Mouse (Mus musculus) gastrocnemius, adult 2 months (tissue): ENCODE data around the gene Vmn1r35. TPM values are rescaled to one million over a fixed set of nuclear protein-coding genes. Genes with fewer than 3 reads are reported as not detected.
"Not testable (repeated sequence)": the region's sequence is repeated elsewhere in the genome, so short reads cannot be mapped to it uniquely, and the experiment has no call there.

Experiments used
- DNase-seq: peaks from one replicate; pipeline ENCODE4 v3.0.0; 2022
- H3K27ac ChIP-seq: fragments of 200-600 bp; 2 replicates; pipeline ENCODE4 v1.8.1; 2022; ENCODE audit warnings: mild to moderate bottlenecking
- H3K4me3 ChIP-seq: fragments of 200-600 bp; 2 replicates; pipeline ENCODE4 v1.8.1; 2022; ENCODE audit warnings: mild to moderate bottlenecking, moderate library complexity
- CTCF ChIP-seq: fragments of 200-600 bp; IDR thresholded peaks from 2 replicates; pipeline ENCODE4 v1.8.1; 2022; ENCODE audit warnings: antibody characterized with exemption, mild to moderate bottlenecking, moderate library complexity
- intact Hi-C: fragments of 180-260 bp; cut with DNase I; formaldehyde crosslinking; loops from one replicate; pipeline ENCODE4 v1.15.1; 2025
- long read RNA-seq, 2 experiments: library from polyadenylated mRNA; stranded (forward); transcript quantifications; one replicate each; pipeline ENCODE4 v2.0.0; 2021
- total RNA-seq, 2 experiments: library from RNA; stranded (reverse); gene quantifications; 2 replicates each; pipeline ENCODE4 v1.2.3; 2021

Gene Vmn1r35
- total RNA-seq: not detected
- long read RNA-seq, experiment 1: 0 reads
- long read RNA-seq, experiment 2: 0 reads

DNA sequence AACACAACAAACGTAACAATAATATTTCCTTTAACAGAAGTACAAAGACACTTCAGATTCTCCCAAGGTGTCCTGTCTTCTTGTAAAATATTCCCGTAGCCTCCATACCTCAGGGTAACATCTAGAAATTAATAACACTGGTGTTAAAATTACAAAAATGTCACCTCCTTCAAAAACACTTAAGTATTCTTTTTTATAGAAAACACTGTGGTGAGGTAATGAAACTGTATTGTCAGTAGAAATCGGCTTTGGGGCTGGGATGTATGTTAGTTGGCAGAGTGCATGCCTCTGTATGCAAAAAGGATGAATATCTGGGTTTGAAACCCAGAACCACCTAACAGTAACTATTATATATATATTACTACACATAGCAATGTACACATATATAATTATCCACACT lies at the start of gene Vmn1r35:
Gene Vmn1r35, minus strand, starts transcription at position 101 of the 400 bp plus-strand sequence.
- no peak for DNase-seq
- no peak within 1 kb of the TSS for H3K27ac ChIP-seq
- no peak within 1 kb of the TSS for H3K4me3 ChIP-seq
- TF ChIP-seq CTCF: no peak
- intact Hi-C loops: no loop called here

DNA sequence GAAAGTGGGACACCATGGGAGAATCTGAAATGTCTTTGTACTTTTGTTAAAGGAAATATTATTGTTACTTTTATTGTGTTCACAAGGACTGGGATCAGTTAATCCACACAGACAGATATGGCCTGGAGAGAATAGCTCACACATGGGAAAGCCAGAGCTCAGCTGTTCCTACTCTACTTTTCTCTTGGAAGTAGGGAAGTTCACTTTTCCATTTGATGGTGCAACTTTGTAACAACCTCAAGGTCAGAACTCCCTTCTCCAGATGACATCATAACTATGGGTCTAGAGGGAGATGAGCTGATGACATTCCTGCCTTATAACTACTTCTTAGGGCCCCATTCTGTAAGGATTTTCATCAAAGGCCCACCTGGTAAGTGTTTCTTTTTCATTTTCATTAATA lies 43.4 kb upstream of the Vmn1r35 start, which contains the start of gene Vmn1r37:
Gene Vmn1r37, plus strand, starts transcription at position 301 of the 400 bp plus-strand sequence.
- H3K4me3 ChIP-seq, H3K27ac ChIP-seq, DNase-seq, intact Hi-C loops: not testable (repeated sequence)

DNA sequence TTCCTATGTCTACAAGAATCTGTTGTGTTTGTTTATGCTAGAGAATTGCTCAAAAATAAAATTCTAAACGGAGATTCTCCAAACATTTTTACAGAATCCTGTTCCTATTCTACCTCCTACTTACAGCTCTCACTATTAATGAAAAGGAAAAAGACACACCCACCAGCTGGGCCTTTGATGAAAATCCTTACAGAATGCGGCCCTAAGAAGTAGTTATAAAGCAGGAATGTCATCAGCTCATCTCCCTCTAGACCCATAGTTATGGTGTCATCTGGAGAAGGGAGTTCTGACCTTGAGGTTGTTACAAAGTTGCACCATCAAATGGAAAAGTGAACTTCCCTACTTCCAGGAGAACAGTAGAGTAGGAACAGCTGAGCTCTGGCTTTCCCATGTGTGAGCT lies 33.4 kb upstream of the Vmn1r35 start, which contains the start of gene Vmn1r36:
Gene Vmn1r36, minus strand, starts transcription at position 101 of the 400 bp plus-strand sequence.
- DNase-seq, H3K4me3 ChIP-seq, intact Hi-C loops, H3K27ac ChIP-seq: not testable (repeated sequence)

DNA sequence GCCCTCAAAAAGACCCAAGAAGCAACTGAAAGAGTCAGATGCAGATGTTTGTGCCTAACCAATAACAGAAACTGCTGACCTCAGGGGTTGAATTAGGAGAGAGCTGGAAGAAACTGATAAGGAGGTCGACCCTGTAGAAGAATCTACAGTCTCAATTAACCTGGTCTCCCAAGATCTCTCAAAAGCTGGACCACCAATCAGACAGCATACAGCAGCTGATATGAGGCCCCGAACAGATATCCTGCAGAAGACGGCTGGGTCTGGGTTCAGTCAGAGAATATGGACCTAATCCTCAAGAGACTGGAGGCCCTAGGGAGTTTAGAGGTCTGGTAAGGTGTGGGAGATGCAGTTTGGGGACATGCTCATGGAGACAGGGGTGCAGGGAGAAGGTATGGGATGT lies 28.1 kb upstream of the Vmn1r35 start:
- no peak overlapping the region for H3K4me3 ChIP-seq
- no peak for TF ChIP-seq CTCF
- H3K27ac ChIP-seq: no peak overlapping the region
- intact Hi-C loops: no loop called here
- DNase-seq: no peak

DNA sequence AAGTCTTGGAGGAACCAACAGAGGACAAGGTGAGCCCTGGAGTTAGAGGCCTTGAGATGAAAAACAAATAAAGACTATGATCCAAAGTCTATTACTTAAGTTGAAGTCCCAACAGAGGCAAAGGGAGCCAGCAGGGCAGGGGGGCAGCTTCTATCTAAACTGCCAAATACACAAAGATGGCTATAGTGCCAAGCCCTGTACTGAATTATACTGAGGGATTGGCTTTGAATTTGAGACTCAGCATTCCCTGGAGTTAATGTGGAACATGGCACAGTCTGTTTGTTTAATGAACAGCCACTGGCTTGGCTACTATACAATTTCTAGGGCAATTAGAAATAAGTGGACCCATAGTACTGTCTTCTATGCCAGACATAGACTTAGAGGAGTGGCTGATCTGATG lies 23.2 kb upstream of the Vmn1r35 start:
- intact Hi-C loops: no loop called here
- TF ChIP-seq CTCF: no peak
- no peak overlapping the region for H3K27ac ChIP-seq
- no peak overlapping the region for H3K4me3 ChIP-seq
- DNase-seq: no peak

DNA sequence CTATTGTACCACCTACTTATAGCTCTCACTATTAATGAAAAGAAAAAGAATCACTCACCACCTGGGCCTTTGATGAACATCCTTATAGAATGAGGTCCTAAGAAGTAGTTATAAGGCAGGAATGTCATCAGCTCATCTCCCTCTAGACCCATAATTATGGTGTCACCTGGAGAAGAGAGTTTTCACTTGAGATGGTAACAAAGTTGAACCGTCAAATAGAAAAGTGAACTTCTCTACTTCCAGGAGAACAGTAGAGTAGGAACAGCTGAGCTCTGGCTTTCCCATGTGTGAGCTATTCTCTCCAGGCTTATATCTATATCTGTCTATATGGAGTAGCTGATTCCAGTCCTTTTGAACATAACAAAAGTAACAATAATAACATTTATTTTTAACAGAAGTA lies 41.9 kb downstream of the Vmn1r35 start, which contains the start of gene Vmn1r34:
Gene Vmn1r34, minus strand, starts transcription at position 101 of the 400 bp plus-strand sequence.
- intact Hi-C loops: no loop called here
- no peak for TF ChIP-seq CTCF
- H3K27ac ChIP-seq: no peak within 1 kb of the TSS
- H3K4me3 ChIP-seq: no peak within 1 kb of the TSS
- DNase-seq: no peak

Other genes with a start within 250 kb of the Vmn1r35 start
- 1 to 10 TPM in 1 of 2 experiments, under 1 TPM in 1; 0.87 to 1.6 TPM for gene Mad2l1, start 150.5 kb downstream of the Vmn1r35 start, total RNA-seq
- not detected for gene Vmn1r32, start 125.8 kb downstream of the Vmn1r35 start, total RNA-seq
- gene Vmn1r33, start 67.6 kb downstream of the Vmn1r35 start, total RNA-seq: not detected
- gene Vmn1r34, start 42.0 kb downstream of the Vmn1r35 start, total RNA-seq: not detected
- not detected for gene Vmn1r36, start 33.3 kb upstream of the Vmn1r35 start, total RNA-seq
- gene Vmn1r37, start 43.5 kb upstream of the Vmn1r35 start, total RNA-seq: not detected
- not detected for gene Vmn1r38, start 96.7 kb upstream of the Vmn1r35 start, total RNA-seq
- gene Vmn1r39, start 124.7 kb upstream of the Vmn1r35 start, total RNA-seq: not detected
- 10 to 100 TPM; 28.0 to 28.9 TPM for gene Gng12, start 210.5 kb upstream of the Vmn1r35 start, total RNA-seq